Comparison of ENCODE assay signal across 8 mouse cellular contexts in genomic region chr12:75389308-75390135, GRCm38 (mm10). TPM values are rescaled to one million over a fixed set of nuclear protein-coding genes. Genes with fewer than 3 reads are reported as not detected.
DNase-seq lines count a peak whose midpoint lies in the region; ATAC-seq and TF ChIP-seq lines count a peak whose summit lies in the region.

No protein-coding gene starts in this region.

- H3K9ac ChIP-seq in embryonic facial prominence, embryonic 11.5 days (replicated peaks; ENCODE audit: low read length) = no peak overlapping the region
- no peak overlapping the region for H3K9ac ChIP-seq in lung, postnatal 0 days (replicated peaks; ENCODE audit: low read depth)

- H3K4me3 ChIP-seq in spleen, adult 2 months (ENCODE audit: extremely low read depth, insufficient read depth, insufficient read length) = no peak overlapping the region
- H3K4me3 ChIP-seq in embryonic facial prominence, embryonic 11.5 days (ENCODE audit: low read depth, low read length) = no peak overlapping the region
- H3K4me3 ChIP-seq in lung, postnatal 0 days (ENCODE audit: low read depth, low read length) = no peak overlapping the region

- H3K27me3 ChIP-seq in spleen, adult 2 months (ENCODE audit: control insufficient read depth, insufficient read depth, low read length) = no peaks in the 10 kb centered on the region
- H3K27me3 ChIP-seq in embryonic facial prominence, embryonic 11.5 days (ENCODE audit: control insufficient read depth, insufficient read depth, low read length) = no peaks in the 10 kb centered on the region
- no peaks in the 10 kb centered on the region for H3K27me3 ChIP-seq in lung, postnatal 0 days (replicated peaks; ENCODE audit: insufficient read depth, low read length)

- no peak overlapping the region for H3K4me2 ChIP-seq in embryonic facial prominence, embryonic 11.5 days (ENCODE audit: low read depth, low read length)
- no peak overlapping the region for H3K4me2 ChIP-seq in lung, postnatal 0 days (replicated peaks; ENCODE audit: low read depth, low read length)

- no peaks in the 10 kb centered on the region for H3K4me1 ChIP-seq in spleen, adult 2 months (ENCODE audit: control insufficient read depth, insufficient read depth, insufficient read length)
- H3K4me1 ChIP-seq in embryonic facial prominence, embryonic 11.5 days (ENCODE audit: control insufficient read depth, insufficient read depth, low read length) = no peaks in the 10 kb centered on the region
- no peaks in the 10 kb centered on the region for H3K4me1 ChIP-seq in lung, postnatal 0 days (ENCODE audit: insufficient read depth, low read depth, low read length)

- WGBS in spleen, adult 2 months = 54% methylated on average over 20 of the region's 20 CpGs
- WGBS in embryonic facial prominence, embryonic 11.5 days = 46% methylated on average over 20 of the region's 20 CpGs
- 45% methylated on average over 20 of the region's 20 CpGs for WGBS in lung, postnatal 0 days

- H3K9me3 ChIP-seq in embryonic facial prominence, embryonic 11.5 days (replicated peaks; ENCODE audit: control insufficient read depth, low read length) = no peaks in the 10 kb centered on the region
- no peaks in the 10 kb centered on the region for H3K9me3 ChIP-seq in lung, postnatal 0 days (ENCODE audit: low read length)

- no peaks in the 10 kb centered on the region for H3K36me3 ChIP-seq in spleen, adult 2 months (ENCODE audit: control insufficient read depth, insufficient read depth, low read length)
- H3K36me3 ChIP-seq in embryonic facial prominence, embryonic 11.5 days (replicated peaks; ENCODE audit: control insufficient read depth, insufficient read depth, low read depth, low read length) = no peaks in the 10 kb centered on the region
- no peaks in the 10 kb centered on the region for H3K36me3 ChIP-seq in lung, postnatal 0 days (ENCODE audit: insufficient read depth, low read length)

- TF ChIP-seq CTCF in spleen, adult 2 months (IDR thresholded peaks at IDR 0.05; ENCODE audit: extremely low read depth, insufficient read depth, insufficient read length, insufficient replicate concordance) = peak; percentile 34; the same call in 1 of the 2 replicates
- TF ChIP-seq CTCF in lung, postnatal 0 days (IDR thresholded peaks at IDR 0.05) = peak; percentile 81

- no peak for DNase-seq in spleen, adult 2 months (ENCODE audit: low read depth in 1 of 2, low spot score in 2 of 2)
- no peak for DNase-seq in spleen, postnatal 4 days (ENCODE audit: low spot score in 2 of 2)
- DNase-seq in adrenal gland, postnatal 25 days = peak; percentile 20
- peak; percentile 69 for DNase-seq in embryonic facial prominence, embryonic 11.5 days (ENCODE audit: low spot score)
- peak; percentile 50 for DNase-seq in kidney, adult 9 months
- peak; percentile 61 for DNase-seq in lung, postnatal 0 days (ENCODE audit: low spot score)
- peak; percentile 42 for DNase-seq in retina, postnatal 7 days (ENCODE audit: low read depth, low spot score)
- DNase-seq in urinary bladder, postnatal 10 days (ENCODE audit: low spot score) = no peak

- TF ChIP-seq POLR2A in spleen, adult 2 months (IDR thresholded peaks at IDR 0.05; ENCODE audit: low read depth, low read length) = no peak

- no peak for TF ChIP-seq EP300 in lung, postnatal 0 days (IDR thresholded peaks at IDR 0.05)

- no peak overlapping the region for H3K27ac ChIP-seq in spleen, adult 2 months (ENCODE audit: insufficient read depth, low read length)
- no peak overlapping the region for H3K27ac ChIP-seq in embryonic facial prominence, embryonic 11.5 days (replicated peaks; ENCODE audit: low read depth, low read length)
- H3K27ac ChIP-seq in lung, postnatal 0 days (ENCODE audit: low read length) = no peak overlapping the region

- ATAC-seq in embryonic facial prominence, embryonic 11.5 days (replicated peaks; ENCODE audit: insufficient number of reproducible peaks, low FRiP score, low TSS enrichment, low read depth) = no peak
- no peak for ATAC-seq in lung, postnatal 0 days

RNA-seq across cellular contexts. Expression of gene Gphb5, which starts 27.1 kb away (rescaled TPM):
- not detected in 2 replicates for polyA plus RNA-seq in spleen, adult 2 months (2012; rRNA removed)
- not detected in 2 replicates for total RNA-seq in adrenal gland, postnatal 25 days (2021)
- not detected in 2 replicates for polyA plus RNA-seq in embryonic facial prominence, embryonic 11.5 days (2014; fragmentation: Nextera tagmentation; extraction: Ambion mirVana)
- not detected in 2 replicates for polyA plus RNA-seq in lung, postnatal 0 days (2015; fragmentation: Nextera tagmentation; extraction: Ambion mirVana)

Comparison
In these comparisons a context has a peak if more than half of its experiments do, and no peak if none do; other contexts are left out.
1. DNase-seq: peak in adrenal gland, postnatal 25 days (single experiment), embryonic facial prominence, embryonic 11.5 days (single experiment), kidney, adult 9 months (single experiment), lung, postnatal 0 days (single experiment) and retina, postnatal 7 days (single experiment); none in spleen, adult 2 months (0 of 2), spleen, postnatal 4 days (0 of 2) and urinary bladder, postnatal 10 days (single experiment).